Mouse (Mus musculus) left cerebral cortex, adult 8-10 months (tissue): ENCODE measurements around the gene Ttc9b. TPM values are rescaled to one million over a fixed set of nuclear protein-coding genes. Genes with fewer than 3 reads are reported as not detected.
"Not testable (repeated sequence)": the region's sequence is repeated elsewhere in the genome, so short reads cannot be mapped to it uniquely, and the experiment has no call there.

ENCODE experiments used
- DNase-seq, 2 experiments: peaks; one replicate each; pipeline ENCODE4 v3.0.0; 2022; ENCODE audit warnings: low spot score in 2 of 2
- total RNA-seq, 4 experiments: library from RNA; stranded (reverse); gene quantifications; 2 replicates each; pipeline ENCODE4 v1.2.4; 2022

Gene Ttc9b
- 10 to 100 TPM; 81.9 to 99.6 (median 88.5) TPM for total RNA-seq

DNA sequence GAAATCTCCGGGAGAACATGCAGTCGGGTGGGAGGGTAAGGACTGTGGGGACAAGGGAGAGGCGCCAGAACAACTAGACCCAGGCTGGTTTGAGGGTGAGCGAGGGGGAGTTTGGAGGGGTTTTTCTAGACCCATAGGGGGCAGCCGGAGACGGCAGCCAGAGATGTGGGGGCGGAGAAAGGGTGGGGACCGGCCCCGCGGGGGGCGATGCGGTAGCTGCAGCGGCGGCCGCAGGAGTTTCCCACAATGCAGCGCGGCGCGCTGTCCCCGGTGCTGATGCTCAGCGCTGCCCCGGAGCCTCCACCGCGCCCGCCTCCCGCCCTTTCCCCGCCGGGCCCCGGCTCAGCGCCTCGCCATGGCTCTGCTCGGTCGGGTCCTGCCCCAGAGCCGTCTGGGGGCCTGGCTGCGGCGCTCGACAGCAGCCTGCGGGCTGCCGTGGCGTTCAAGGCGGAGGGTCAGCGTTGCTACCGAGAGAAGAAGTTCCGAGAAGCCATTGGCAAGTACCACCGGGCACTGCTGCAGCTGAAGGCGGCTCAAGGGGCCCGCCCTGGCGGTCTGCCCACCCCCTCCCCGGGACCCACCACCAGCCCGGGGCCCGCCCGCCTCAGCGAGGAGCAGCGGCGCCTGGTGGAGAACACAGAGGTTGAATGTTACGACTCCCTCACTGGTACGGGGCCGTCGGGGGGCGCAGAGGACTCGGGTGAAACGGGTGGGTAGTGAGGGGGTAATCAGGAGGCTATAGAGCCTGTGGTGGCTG is at the start of gene Ttc9b:
Gene Ttc9b, plus strand, starts transcription at position 235 of the 757 bp plus-strand sequence.
- DNase-seq = peak; percentile 69 to 72

DNA sequence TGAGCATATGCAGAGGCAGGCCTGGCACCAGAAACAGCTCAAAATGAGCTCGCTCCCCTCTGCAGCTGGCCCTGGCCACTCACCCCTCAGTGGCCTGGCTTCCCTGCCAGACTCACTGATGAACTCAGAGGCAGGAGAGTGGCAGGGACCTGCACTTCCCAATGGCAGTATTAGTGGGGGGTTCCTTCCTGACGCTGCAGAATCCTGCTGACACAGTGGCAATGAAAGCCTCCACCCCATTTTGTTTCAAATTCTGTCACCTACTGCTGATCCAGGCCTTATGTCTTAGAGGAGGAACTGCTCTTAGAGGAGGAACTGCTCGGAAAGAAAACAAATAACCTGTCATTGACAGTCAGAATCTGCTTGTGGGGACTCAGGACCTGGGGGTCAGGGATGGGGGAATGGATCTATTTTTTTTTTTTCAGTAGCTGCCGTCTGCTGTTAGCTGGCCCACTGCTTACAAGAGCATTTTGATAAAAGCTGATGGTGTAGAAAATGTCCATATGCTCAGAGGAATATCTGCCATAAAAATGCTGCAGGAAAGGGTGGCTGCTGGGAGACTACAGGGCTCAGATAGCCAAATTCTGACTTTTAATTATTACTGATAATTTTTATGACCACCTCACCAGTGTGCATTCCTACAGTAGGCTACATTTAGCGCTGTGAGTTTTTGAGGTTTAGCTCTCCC is 48.9 kb upstream of the Ttc9b start:
- DNase-seq = no peak

DNA sequence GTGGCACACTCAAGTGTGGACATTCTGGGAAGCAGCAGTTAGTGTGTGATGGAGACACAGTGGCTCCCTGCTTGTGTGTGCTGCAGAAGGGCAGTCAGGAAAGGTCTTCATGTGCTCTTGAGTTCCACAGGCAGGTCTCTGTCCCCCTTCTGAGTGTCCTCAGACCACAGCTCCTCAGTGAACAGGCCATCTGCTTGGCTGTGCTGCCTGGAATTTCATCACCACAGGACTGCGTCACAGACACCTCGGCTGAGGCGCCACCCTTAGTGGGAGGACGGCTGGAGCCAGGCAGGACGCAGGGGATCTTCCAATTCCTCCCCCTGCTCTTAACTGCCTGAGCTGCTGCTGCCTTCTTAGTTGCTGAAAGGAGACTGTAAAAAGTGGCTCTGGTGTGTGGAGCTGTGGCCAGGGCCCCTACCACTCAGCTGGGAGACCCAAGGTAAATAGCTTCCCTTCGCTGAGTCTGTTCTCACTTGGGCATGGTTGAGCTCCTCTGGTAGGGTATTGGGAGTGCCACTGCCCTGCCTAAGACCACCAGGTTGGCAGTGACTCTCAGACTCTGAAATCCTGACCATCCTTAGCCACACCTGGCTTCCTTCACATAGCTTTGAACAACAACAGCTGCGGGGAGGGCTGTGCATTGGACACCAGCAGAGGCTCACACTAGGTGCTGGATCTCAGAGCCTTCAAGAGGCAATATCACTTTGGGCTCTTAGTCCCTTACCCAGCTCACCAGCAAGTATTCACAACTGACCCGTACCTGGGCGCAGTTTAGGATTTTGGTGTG is 48.0 kb upstream of the Ttc9b start:
- DNase-seq = peak in 1 of 2 experiments; percentile 82

DNA sequence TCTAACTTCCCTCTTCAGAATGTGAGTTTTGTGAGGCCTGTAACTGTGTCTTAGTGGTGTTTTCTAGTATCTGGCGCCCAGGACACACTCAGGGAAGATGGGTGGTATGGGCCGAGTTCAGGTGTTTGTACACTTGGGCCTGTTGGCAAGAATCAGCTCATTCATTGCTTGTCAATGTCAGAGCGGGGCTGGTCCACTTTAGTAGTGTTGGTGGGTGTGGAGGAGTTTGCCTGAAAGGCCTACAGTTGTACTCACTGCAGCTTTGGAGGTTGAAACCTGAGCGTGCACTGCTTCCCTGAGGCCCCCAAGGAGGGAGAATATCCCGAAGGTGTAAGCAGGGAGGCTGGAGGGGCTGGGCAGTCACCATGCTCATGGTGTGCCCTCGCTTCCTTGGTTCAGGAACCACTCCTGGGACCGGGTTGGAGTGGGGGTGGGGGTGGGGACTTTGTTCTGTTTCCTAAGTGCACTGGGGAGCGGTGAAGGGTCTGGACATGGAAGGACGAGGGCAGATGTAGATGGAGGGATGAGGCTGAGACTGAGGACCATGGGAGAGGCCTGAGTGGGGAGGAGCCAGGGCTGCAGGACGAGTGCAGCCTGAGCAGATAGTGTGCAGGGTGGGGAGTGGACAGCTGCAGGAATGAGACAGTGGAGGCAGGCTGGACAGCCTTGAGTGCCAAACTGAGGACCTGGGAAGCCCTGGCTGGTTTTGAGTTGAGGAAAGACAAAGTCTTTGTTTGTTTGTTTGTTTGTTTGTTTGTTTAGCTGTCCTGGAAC is 47.0 kb upstream of the Ttc9b start:
- no peak for DNase-seq

DNA sequence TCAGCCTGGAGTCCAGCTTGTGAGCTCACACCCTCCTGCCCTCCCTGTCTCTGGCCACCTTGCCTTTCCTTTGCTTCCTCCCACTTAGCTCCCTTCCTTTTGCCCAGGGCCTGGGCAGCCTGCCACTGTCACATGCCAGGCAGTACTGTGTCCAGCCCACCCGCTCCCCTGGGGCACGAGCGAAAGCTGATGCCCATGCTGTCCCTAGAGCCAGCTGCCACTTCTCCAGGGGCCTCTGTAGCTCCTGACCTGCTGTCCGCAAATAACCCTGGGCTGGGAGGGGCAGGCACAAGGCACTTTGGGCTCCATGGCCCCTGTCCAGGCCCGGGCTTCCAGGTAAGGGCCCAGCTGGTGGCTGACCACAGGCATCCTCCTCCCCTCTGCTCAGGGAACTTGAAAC is 46.1 kb upstream of the Ttc9b start:
- peak in 1 of 2 experiments; percentile 58 for DNase-seq

DNA sequence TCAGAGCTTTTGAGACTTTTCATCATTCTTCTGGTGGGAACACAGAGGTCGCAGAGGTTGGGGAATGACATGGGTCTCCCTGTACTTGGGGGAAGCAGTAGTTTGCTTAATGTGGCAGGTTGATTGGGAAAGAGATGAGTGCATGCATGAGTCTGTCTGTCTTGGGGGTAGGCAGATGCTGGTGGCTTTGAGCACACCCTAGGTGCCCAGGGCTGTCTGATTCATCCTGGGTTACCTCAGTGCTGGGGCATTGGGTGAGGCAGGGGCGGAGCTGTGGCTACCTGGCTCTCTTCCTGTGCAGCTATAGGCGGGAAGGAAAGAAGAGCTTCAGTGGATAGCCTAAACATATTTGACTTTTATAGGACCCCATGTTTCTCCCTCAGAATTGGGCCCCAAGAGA is 45.6 kb upstream of the Ttc9b start:
- no peak for DNase-seq

DNA sequence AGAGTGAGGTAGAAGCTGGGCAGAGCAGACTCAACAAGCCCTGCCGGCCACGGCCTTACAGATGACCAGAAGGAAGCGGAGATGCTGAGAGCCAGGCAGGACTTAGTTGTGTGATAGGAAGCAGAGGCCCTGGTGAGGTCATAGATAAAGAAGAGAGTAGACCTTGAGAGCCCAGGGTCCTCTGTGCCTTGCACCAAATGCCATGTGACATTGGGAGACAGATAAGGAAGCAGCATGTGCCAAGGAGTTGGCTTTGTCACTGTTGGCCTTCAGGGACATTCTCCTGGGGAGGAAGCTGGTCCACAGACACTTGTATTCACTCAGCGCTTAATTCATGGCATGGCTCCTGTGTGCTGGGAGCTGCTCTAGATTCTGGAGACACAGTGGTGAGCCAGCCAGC is 44.4 kb upstream of the Ttc9b start:
- DNase-seq = no peak

DNA sequence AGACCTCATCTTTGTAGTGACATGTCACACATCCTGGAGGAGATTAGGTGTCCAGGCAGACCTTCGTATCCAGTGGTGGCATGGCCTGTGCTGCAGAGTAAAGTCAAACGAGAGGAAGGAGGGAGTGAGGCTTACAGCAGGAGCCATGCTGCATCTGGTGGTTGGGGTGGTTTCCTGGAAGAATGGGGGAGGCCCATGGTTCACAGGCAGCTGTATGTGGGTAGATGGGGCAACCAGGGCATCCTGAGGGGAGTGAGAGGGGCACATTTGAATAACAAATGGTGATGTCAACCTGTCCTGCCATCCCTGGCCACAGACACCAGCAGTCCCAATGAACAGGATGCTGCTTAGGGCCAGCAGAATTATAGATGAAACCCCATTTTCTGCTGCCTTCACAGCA is 44.0 kb upstream of the Ttc9b start:
- DNase-seq = no peak

DNA sequence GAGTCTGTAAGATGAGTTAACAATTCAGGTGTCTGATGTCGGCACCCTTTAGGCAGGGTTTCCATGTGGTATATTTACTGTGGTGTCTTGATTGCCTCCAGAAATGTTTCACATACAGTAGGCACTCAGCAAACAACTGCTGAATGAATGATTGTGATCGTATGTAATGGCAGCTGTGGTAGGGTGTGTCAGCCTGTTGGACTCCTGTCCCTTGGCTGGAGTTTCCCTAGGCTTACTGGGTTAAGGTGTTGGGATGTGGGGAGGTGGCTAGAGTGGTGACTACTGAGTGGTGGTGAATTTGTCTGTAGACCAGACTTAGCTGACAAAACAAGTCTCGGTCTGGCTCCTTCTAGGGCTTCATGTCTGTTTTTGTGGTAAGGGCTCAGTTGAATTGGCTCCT is 43.3 kb upstream of the Ttc9b start:
- no peak for DNase-seq

DNA sequence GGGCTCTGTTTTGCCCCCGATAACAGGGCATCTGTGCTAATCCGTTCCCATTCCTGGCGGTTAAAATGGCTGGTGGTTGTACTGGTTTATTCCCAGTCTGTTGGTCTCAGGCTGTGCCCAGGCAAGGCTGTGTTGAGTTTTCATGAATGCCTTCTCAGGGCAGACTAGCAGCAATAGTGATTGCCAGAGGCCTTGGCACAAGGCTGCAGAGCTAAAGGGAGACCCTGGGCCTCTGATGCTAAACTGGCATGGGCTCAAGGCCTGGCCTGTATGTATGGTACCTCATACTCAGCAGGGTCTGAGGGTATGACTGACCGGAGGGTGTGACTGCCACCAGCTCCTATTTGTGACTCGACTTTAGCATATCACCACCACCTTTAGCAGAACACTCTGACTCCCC is 42.8 kb upstream of the Ttc9b start:
- DNase-seq = no peak

DNA sequence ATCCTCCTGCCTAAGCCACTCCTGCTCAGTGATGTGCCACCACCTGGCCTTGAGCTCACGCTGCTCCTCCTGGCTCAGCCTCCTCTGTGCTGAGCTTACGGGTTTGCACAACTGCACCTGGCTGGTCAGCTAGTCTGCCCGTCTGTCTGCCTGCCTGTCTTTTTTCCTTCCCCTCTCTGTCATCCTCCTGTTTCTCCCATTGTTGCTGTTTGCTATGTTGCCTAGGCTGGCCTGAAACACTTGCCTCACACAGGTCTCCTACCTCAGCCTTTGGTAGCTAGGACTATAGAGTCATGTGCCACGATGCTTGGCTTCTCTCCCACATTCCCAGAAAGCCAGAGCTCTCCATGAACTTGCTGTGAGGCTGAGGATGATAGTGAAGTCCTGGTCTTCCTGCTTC is 40.8 kb upstream of the Ttc9b start:
- DNase-seq = no peak

DNA sequence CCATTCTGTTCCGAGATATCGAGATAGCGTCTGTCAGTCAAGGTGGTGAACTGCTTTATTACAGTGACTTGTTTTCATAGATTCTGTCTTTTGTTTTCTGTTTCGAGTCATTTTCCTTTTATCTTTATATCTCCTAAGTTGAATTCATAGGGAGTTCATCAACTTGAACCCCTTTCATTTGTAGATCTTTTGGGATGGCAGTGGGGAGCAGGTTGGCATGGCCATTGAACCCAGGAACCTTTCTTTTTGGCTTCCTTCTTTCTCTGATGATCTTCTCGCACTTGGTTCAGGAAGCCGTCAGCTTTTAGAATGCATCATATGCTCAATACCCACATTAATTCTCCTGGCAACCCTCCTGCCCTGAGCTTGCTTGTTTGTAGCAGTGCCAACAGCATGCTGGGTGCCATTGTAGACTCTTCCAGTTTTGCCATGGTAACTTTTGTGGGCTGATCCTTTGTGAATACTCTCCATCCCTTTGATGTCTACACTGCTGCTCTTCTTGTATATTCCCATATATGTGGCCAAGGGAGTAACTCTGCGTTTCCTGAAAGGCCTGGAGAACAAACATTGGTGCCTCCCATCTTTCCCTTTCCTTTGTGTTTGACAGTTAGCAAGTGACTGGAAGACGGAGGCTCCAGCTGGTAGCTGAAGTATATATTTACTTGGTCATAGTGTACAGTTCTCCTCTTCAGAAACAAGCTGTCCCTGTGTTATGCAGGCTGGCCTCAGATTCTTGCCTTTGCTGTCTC is 39.8 kb upstream of the Ttc9b start:
- peak in 1 of 2 experiments; percentile 59 for DNase-seq

DNA sequence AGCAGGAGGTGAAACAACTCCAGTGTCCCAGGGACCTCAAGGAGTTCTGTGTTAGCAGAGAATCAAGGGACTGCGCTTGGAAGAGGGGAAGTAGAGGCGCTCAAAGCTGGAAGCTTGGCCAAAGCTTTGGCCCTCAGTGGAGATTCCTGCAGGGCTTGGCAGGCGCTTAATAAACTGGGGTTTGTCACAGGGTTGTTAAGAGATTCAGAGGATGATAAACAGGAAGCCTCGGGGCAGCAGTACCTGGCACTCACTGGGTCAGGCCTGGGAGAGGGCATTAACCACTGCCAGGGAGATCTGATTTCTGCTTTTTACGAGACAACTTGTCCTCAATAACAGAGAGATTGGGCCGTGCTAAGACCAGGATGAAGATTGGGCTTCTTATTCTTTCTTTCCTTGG is 32.7 kb upstream of the Ttc9b start:
- no peak for DNase-seq

DNA sequence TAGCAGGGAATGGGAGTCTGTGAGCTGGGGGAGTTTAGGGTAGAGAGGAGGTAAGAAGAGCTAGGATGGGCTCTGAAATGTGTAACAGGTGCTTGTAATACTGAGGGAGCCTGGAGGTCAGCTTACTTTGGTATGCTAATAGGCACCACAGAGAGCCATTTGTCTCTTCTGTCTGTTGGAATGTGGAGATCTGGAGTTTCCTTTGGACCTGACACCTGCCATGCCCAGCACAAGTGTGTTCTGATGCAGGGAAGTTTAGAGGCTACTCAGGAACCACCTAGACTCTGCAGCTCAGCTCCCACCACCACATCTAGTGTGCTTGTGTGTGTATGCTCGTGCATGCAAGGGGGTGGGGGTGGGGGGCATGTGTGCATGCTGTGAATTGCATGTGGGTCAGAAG is 31.5 kb upstream of the Ttc9b start:
- DNase-seq = no peak

DNA sequence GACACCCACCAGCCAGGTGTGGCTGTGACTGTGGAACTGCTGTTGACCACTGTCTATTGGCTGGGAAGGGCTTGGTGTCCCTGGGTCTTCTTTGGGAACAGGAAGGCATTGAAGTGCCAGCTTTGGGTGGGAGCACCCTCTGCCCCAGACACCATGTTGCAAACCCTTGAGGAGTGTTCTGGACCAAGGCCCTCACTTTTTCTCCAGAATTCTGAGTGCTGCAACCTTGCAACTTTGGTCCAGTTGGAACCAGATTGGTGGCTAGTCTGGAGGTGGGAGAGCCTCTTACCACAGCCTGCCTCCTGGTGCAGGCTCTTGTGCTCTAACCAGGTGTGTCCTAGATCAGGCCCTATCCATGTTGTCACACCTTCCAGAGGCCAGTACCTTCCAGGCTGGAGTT is 28.7 kb upstream of the Ttc9b start:
- no peak for DNase-seq

DNA sequence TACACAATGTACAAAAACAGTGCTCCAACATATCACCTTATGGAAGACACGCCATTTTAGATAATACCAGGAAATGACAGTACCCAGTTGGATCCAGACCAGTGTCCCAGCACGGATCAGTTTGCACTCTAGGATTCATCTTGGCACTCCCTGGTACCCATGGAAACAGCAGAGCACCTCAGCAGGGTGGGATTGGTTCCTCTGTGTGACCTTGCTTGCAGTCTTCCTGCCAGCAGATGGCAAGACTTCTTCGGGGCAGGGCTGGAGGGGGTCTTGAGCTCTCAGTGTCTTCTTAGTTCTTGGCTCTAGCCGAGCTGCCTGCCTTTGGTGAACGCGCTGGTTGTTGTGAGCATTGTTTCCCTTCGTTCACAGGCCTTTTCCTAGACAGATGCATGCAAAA is 26.0 kb upstream of the Ttc9b start:
- DNase-seq = no peak

DNA sequence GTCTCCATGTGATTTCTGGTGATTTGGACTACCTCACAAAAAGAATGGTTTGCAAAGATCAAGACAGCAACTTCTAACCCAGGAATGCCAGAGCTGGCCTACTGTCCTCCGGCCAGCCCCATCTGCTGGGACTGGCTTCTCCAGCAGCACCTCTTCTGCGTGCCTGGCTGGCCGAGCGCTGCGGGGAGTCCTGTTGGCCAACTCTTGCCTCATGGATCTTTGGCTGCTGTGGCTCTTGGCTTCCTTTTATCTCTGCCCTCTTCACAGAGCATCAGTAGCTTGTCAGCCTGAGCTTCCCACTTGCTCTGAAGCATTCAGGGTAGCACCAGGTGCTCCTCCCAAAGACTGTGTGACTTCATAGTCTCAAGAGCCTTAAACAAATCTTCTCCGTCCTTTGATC is 25.5 kb upstream of the Ttc9b start:
- no peak for DNase-seq

DNA sequence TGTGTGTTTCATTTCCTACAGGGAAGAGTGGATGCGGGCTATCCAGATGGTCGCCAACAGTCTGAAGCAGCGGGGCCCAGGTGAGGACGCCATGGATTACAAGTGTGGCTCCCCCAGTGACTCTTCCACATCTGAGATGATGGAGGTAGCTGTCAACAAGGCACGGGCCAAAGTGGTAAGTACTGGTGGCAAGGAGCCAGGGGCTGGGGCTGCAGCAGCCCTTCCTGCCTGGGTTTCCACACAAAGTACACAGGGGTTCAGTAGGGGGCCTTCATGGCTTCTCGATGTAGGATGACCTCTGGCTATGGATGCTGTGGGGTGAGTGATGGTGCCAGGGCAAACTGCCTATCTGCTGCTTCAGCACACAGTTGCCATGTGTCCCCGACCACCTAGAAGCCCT is 24.9 kb upstream of the Ttc9b start:
- not testable (repeated sequence) for DNase-seq

DNA sequence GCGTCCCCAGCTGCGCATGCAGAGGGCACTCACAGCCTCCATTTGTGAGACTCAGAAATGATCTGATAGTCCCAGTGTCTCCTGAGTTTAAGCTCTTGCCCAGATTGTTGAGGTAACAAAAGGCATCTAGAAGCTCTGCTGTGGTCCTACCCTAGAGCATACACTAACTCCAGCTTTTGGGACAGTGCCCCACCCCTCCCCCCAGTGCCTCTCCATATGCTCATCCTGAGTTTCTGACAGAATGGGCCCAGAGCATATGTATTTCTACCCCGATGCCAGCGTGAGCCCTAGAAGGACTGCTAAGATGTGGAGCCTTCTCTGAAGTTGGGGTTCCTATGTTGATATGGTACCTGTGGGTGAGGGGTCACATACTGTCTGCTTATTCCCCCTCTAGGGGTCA is 22.3 kb upstream of the Ttc9b start:
- DNase-seq = no peak

DNA sequence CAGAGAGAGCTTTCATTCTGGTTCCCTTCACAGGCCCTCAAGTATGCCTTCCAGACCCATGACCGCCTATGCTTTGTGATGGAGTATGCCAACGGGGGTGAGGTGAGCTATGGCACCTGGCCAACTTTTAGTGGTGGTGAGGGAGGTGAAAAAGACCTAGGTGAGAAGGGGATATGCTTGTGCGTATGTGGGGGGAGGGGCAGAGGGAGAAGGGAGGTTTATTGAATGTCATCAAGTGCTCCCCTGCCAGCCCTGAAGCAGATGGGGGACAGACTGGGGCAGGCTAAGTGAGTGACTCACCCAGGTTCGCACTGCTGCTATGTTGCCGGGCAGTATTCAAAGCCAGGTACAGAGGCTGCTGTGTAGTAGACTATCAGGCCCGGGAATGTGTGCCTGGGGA is 20.5 kb upstream of the Ttc9b start:
- no peak for DNase-seq

DNA sequence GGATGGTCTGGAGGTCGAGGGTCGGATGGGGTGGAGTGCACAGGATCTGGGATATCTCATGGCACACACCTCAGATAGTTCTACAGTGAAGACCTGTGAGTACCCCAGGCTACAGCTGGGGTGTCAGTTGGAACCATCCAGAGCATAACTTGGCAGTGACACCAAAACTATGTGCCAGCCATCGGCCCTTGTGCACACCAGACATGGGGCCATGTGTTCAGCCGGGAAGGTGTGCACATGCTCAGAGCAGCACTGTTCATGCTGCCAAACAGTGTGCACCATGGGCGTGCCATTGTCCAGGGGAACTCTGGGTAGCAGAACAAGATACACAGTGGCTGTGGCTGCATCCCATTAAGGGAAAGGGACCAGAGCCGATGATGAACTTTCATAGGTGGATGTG is 19.0 kb upstream of the Ttc9b start:
- DNase-seq = no peak
